Mouse (Mus musculus) R1 (cell line): ENCODE results near the gene Slc8a1.
A peak's percentile ranks its signal among the peaks of the same experiment; 100 is the strongest.

ENCODE experiments used
- DNase-seq: peaks from one replicate; pipeline ENCODE4 v3.0.0-alpha.2; 2018; ENCODE audit warnings: low read depth, low spot score

The Slc8a1 gene

DNA sequence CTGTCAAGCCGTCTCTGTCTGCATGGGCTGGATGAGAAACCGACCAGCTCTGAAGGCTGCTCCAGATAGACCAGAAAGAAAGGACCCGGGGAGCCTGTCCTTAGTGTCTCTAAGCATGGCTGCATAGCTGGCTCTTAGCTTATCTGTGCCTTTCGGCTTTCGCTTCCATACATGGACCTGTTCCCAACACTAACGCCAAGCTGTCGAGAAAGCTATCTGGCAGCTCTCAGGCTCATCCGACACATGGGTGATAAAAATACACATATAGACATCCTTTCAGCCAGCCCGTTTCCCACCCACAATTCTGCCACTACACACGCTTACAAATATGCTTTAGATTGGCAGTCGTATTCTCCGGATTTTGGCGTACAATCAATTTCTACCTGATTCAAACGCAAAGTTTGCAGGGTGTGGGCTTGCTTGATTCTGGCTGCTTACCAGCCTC lies at the start of gene Slc8a1:
Gene Slc8a1 (minus strand): TSS at position 67 of the 445 bp plus-strand sequence.
- DNase-seq, result no peak

DNA sequence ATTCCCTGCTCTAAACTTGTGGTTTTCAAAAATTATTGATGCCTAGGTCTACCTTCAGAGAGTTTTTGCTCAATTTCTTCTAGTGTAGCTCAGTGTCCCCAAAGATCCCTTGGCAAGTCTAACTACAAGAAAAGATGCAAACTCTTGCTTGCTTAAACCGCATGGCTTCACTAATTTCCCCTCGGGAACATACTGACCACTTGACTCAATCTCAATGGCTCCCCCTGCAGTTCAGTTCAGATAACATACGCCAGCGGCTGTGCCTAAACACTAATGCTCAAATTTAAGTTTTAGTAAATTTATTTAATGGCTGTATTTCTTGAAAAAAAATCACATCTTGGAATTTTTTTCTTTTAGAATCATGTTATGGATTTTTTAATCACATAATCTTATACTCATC lies 49.2 kb upstream of the Slc8a1 start:
- peak; percentile 56 for DNase-seq

DNA sequence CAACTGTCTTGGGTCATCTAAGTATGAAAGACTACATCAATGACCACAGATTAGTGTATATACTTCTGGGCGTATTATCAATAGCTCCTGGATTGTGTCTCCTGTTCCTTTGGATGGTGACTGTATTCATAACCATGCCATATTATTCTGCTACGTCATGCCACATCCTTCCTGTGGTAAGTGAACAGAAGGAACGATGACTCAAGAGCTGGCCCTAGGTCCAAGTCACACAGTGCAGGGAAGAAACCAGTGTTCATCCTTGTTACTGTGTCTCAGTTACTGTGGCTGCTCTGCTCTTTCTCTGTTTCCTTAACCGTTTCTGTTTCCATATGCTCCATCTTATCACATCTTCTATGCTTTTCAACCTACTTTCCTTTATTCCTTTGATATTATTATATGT lies 44.1 kb upstream of the Slc8a1 start:
- DNase-seq, result no peak

DNA sequence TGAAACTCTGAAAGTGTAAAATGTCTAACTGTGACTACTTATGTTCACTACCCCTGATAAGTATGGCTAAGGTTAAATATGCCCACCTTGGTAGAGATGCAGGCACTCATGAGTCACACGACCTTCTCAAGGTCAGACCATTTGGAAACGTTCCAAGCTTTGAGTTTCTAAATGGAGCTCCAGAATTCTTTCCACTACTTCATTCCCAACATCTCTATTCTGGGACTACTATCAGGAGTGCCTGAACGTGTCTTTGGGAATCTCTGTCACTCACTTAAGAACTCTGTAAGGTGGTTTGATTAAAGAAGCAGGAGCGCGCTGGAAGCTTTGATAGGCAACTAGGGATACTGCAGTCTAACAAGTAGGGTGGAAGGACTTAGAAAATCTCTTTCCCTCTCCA lies 43.3 kb upstream of the Slc8a1 start:
- DNase-seq, result no peak

DNA sequence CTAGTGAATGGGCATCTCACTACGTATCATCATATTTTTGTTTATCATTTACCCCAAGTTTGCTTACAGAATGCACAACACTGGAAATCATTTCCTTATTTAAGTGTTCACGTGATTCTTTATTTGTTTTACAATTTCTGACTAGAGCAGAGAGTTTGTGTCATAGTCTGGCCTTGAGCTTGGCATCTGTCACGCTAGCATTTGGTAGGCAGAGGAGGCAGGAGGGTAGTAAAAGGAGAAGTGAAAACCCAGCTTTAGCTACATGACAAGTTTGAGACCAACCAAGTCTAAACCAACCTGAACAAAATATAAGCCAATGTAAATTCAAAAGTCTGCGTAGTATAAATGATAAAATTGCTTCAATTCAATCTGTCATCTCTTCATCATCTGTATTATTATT lies 41.7 kb upstream of the Slc8a1 start:
- DNase-seq, result no peak

DNA sequence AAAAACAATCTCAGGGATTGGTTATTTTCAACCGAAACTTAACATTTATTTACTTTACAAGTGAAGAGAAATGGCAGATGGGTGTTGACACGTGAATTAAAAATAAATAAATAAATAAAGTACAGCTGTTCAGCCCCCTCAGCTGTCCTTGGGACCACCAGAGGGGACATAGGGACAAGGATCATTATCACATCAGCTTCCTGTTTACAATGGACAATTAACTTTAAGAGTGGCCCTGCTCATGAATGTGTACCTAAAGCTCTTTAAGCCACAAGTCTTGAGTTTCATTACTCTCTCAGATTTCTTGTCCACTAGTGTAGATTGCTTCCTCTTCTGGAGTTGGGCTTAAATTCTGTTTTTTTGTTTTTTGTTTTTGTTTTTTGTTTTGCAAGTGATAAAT lies 12.5 kb upstream of the Slc8a1 start:
- DNase-seq, result no peak

DNA sequence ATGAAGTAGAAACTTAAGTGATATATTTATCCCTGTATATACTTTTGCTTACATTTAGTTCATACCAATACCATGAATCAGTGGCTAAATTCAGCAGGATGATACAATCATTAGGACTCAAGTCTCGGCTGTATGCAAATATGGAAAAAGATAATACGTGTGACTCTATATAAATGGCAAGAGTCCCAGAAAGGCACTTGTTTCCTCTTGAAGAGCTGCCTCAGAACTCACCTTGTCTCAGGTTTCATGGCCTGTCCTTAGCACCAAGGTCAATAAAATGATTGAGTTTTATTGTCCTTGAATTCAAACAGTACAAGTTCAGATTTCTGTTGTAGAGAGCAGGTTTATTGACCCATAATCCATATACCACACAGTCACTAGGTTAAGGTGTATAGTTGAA lies 4.9 kb upstream of the Slc8a1 start:
- DNase-seq, result no peak

DNA sequence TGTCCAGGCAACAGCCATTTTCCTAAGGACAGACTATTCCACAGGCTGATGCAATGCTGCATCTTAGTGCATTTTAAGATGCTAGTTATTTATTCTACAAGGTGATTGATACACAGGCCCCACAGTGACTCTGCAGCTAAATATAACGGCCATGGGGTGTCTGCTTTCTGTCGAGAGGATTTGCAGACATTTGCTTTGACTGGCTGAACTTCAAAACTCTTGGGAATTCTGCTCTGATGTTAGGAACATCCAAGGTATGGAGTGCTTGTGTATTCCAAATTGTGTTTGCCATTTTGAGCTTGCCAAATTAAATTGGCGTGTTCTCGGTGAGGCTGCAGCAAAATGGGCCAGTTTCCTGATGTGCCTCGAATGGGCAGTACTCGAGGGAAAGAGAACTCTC lies 2.4 kb upstream of the Slc8a1 start:
- DNase-seq, result no peak

DNA sequence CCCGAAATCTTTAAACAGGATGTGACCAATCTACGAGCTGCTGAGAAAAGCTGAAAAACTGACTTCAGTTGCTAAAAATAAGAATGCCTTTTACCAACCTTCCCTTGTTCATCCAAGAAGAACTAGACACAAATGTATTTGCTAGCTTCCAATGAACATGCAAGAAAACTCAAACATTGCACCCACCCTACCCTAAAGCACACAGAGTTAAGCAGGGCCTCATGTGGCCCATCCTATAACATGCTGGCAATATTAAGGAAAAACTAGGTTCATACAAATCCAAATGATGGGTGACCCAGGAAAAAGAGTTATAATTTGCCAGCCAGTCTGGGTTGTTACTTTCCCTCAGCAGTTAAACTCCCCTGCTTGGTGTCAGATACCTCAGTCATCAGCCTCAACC lies 398 bp downstream of the Slc8a1 start:
- no peak for DNase-seq

DNA sequence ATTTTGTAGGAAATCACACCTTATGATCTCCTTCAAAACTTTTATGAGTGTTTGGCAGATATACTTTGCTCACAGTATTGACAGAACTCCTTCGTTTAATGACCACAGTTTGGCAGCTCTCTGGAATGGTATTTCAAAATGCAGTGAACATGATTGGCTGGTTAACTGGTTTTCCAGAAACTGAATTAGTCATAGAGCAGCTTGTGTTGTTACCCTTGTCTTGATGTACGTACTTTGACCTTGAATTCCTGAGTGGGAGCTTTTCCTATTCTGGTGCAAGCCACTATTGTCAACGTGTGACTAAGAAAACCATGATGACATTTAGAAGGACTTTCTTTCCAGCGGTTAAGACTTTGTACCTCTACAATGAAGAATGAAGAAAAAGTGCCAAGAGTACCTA lies 868 bp downstream of the Slc8a1 start:
- DNase-seq, result no peak

DNA sequence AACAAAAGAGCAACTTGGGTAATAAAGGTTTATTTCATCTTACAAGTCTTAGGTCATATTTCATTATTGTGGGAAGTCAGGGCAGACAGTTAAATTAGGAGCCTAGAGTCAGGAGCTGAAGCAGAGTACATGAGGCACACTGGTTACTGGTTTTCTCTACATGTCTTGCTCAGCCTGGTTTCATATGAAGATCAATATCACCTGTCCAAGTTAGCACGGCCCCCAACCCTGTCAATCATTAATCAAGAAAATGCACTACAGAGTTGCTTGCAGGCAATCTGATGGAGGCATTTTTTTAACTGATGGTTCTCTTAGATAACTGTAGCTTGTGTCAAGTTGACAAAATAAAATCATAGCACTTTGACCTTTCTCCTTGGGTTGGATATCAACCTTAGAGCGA lies 2.6 kb downstream of the Slc8a1 start:
- DNase-seq, result no peak

DNA sequence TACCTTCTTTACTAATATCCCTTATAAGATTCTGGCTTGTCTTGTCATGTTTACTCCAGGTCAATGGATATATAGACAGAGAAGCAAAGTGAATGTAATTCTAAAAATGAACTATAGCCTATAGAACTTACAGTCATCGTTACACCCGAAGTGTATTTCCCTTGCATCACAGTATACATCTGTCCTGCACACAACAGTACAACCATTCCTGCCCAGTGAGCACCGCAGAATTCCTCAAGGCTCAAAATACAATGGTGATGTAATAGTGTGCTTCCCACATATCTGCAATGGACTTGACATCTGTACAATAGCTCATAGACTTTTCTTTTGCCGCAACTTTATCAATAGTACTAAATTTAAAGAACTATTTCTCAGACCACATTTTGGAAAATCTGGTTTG lies 8.3 kb downstream of the Slc8a1 start:
- DNase-seq, result no peak

DNA sequence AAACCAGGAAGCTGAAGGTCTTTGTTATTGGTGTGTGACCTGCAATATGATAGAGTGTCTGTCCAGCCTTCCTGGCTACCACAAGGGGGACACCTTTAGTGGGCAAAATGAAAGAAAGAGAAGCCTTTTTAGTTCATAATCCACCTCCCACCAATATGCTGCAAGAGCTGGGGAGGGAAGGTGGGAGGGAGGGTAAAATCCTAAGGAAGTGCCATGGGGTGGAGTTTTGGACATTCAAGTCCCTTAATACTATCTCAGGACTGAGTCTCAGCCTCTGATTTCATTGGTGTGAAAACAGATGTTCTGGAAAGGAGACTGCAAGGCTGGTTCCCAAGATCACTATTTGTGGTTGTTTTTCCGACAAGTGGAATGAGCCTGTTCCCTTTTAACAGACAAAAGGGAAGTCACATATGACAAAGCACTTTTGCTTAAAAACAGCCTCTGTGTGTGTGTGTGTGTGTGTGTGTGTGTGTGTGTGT lies 25.9 kb downstream of the Slc8a1 start:
- DNase-seq, result no peak

DNA sequence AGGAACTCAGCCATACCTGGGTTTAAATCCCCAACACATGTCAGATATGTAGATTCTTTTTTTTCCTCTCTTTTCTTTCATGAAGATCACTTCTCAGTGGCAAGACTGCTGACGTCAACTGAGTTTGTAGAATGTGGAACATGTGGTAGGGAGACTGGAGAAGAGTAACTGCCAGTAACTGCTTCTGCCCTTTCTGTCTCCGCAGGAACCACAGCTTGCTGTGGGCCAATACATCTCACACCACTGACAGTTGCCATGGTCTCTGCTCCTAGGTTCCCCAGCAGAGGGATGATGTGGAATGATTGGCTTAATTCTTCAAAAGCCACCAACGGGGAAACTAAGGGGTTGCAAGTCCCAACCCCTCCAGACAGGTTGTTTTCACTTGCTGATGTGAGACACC lies 33.4 kb downstream of the Slc8a1 start:
- no peak for DNase-seq

DNA sequence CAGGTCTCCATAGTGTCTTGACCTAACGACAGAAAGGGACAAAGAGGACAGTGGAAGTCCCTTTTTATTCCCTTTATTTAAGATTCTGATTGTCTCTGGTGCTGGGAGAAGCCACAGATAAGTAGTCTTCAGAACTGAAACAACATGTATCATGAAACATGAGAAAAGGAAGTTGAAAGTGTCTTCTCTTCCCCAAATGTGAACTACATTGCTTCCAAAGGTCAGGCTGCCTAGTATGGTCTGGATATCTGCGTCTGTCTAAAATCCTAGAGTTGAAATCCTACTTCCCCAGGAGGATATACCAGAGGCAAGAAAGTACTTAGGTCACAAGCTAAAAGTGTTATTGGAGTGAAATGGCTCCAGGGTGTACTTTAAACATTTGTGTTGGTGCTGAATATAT lies 34.9 kb downstream of the Slc8a1 start:
- no peak for DNase-seq

DNA sequence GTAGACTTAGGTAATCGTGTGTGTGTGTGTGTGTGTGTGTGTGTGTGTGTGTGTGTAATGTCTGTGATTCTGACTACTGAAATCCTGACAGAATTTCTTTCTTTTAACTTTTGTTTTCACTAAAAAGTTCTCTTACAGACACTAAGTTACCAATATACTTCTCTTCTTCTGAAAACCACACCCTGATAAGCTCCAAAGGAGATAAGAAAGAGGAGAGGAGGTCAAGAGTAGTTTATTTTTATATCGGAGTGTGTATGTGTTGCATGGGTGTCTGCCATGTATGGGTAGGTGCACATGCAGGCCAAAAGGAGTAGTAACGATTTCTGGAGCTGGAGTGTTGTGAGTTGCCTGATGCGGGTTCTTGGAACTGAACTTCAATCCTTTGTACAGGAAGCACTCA lies 36.5 kb downstream of the Slc8a1 start:
- DNase-seq, result no peak

DNA sequence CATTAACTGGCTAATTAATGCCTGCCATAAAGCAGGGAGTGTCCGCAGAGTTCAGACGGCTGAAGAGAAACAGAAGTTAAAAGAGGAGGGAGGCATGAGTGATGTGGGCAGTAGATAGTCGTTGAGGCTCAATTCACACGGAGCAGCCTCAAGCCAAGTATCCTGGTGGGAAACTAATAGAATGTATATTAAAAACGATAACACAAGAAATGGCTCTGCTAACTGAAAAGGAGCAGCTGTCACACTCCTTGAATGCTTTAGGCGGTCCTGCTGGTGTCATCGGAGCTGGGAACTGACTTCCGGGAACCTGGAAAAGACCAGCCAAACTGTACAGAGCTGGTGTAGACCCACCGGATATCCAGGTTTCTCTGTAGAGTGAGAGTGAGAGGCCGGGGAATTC lies 39.4 kb downstream of the Slc8a1 start:
- DNase-seq, result no peak

DNA sequence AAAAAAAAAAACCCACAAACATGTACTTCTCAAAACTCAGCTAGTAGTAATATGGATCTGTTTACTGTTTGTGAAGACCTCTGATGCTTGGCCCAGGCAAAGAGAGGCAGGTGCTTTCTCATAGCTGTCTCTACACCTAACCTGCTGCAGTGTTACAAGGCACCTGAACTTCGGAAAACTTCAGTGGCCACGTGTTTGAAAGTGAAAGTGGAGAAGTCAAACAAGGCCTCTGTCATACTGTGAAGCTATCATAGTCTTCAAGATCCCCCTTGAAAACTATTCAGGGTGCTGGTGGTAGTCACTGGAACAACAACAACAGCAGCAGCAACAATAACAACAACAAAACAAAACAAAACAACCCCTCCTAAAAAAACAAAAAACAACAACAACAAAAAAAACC lies 40.5 kb downstream of the Slc8a1 start:
- DNase-seq, result no peak

DNA sequence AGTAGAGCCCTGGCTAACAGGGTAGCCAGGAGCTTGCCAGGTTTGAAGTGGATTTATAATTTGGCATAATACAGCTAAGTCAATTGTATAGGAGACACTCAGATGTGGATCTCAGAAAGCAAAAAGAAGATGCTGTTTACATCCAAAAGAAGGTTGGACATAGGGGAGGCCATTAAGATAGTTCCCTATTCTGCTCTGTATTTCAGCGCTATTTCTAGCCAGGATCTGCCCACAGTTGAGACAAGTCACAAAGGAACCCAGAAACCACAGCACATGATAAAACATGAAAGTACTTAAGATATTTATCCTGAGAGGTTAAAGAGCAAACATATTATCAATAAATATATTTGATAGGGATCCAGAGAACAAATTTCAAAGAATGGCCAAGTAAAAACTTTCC lies 43.2 kb downstream of the Slc8a1 start:
- no peak for DNase-seq

DNA sequence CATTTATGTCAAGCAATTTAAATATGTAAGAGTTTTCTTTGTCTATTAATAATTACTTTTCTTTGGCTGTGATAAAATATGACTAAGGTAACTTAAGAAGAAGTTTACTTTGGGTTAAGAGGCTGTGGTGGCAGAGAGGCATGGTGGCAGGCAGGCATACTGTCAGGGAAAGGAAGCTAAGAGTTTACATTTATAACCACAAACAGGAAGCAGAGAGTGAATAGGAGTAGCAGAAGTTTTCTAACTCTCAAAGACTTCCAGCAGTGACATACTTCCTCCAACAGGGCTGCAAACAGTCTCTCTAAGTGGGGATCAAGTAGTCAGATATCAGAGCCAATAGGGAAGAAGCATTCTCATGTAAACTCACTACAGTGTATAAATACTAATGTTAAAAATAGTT lies 58.6 kb downstream of the Slc8a1 start:
- DNase-seq, result no peak

DNA sequence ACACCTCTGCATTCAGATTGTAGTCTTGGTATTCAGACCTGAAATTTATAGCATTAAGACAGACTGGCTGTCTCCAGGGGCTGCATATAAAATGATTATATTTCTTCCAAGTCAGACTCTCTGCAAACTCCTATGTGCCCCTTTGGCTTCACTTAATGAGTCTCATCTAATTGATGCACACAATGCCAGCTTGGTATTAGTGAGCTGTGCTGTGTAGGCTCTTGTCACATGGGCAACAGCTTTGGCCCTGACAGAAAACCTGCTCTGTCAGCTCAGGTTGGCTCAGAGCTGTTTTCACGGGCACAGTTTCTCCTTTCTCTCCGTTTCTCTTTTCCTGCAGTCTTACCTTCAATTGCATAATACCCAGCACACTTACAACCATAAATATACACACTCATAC lies 60.7 kb downstream of the Slc8a1 start:
- no peak for DNase-seq

DNA sequence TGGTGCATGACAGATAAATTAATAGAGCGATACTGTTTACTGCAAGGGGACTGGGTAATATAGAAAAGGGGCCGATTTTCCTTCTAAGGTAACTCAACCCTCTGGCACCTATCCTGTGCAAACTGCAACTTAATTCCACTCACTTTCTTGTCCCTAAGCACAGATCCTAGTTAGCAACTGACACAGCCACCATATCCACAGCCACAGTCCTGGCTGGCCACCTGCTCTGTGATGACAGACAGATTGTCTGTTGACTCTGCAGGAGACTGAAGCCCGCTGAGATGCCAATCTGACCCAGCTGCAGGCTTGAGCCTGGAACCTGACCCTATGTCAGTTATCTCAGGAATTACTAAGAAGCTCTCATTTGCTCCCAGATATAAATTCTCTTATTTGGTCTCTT lies 62.0 kb downstream of the Slc8a1 start:
- no peak for DNase-seq

DNA sequence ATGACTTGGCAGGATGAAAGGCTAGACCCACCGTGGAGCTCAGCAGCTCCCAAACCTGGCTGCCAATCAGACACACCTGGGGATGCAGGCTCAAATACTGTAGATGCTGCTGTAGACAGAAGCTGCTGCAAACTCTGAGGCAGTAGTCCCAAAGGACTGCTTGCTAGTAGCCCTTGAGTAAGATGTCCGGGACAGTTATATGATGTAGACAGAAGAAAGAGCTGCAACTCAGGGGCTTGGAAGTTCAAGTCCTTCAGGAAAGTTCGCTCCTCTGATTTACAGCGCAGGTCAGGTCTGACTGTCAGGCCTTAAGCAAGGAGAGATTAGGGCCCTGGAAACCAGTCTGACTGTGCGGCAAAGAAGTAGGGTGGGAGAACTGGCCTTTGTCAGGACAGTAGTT lies 66.9 kb downstream of the Slc8a1 start:
- DNase-seq, result peak; percentile 9

DNA sequence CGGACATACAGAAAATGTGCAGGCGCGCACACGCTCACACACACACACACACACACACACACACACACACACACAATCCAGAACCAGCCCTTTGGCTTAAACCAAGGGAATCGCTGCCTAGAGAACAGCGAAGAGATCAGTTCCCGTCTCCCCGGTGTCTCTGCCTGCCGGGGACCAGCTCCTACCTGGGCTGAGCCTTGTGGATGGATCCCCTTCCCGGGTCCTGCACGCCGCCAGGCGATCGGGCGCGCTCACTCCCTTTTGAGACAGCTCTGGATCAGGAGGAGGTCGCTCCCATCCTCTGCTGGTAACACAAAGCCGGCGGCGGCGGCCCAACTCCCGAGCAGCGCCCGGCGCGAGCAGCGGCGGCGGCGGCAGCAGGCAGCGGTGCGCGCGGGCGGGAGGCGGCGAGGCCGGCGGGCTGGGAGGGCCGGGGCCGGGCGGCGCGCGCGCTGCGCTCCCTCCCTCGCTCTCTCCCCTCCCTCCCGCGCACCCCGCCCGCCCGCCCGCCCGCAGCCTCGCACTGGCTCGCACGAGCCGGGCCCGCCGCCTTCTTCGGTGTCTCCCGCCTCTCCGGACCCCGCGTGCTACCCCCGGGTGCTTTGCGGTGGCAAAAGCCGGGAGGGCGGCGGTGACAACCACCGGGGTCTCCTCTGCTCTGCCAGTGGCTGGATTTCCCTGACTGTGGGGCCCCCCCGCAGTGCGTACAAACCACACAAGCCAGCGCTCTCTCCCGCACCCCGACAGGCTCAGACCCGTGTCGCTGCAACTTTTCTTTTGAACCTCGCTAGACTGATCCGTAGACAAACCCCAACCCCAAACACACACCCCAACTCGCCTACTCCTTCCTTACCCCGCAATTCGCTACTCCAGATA lies 68.1 kb downstream of the Slc8a1 start:
- DNase-seq, result peak; percentile 71
